Mouse (Mus musculus): ENCODE measurements around the gene Tenm4. TPM values are rescaled to one million over a fixed set of nuclear protein-coding genes. Genes with fewer than 3 reads are reported as not detected.

Tenm4 gene
- polyA plus RNA-seq, 1 experiment: 12.2 TPM

- Histone ChIP-seq H3K4me1 (ENCODE audit: control insufficient read depth, insufficient read depth, low read length) (no peaks in the 10 kb centered on the region), H3K27me3 (ENCODE audit: control insufficient read depth, insufficient read depth, low read length) (no peaks in the 10 kb centered on the region; the same call in 1 of the 2 replicates), H3K4me3 (replicated peaks; ENCODE audit: insufficient read depth, low read depth, low read length) (no peak overlapping the region), H3K27ac (ENCODE audit: insufficient read depth, low read length) (no peak overlapping the region)
- no peak for DNase-seq
- TF ChIP-seq POLR2A (IDR thresholded peaks at IDR 0.05; ENCODE audit: borderline replicate concordance, insufficient read depth, low read length) (no peak), CTCF (IDR thresholded peaks at IDR 0.05; ENCODE audit: borderline replicate concordance, insufficient read depth, low read depth, low read length) (no peak)
- 44% methylated on average over 1 of the region's 1 CpGs for whole genome bisulfite sequencing
These were observed 548.9 kb downstream of the Tenm4 start for GRCm38 (mm10) chr7:96719926-96720325.

GRCm38 (mm10) chr7:96720465-96720864, 549.4 kb downstream of the Tenm4 start:
- Histone ChIP-seq H3K4me3 (replicated peaks; ENCODE audit: insufficient read depth, low read depth, low read length) (no peak overlapping the region), H3K27me3 (ENCODE audit: control insufficient read depth, insufficient read depth, low read length) (no peaks in the 10 kb centered on the region; the same call in 1 of the 2 replicates), H3K4me1 (ENCODE audit: control insufficient read depth, insufficient read depth, low read length) (no peaks in the 10 kb centered on the region), H3K27ac (ENCODE audit: insufficient read depth, low read length) (no peak overlapping the region)
- TF ChIP-seq POLR2A (IDR thresholded peaks at IDR 0.05; ENCODE audit: borderline replicate concordance, insufficient read depth, low read length) (no peak), CTCF (IDR thresholded peaks at IDR 0.05; ENCODE audit: borderline replicate concordance, insufficient read depth, low read depth, low read length) (no peak)
- WGBS: 40% methylated on average over 5 of the region's 5 CpGs
- no peak for DNase-seq

- WGBS: 77% methylated on average over 3 of the region's 3 CpGs
- Histone ChIP-seq H3K27ac (ENCODE audit: insufficient read depth, low read length) (no peak overlapping the region), H3K27me3 (ENCODE audit: control insufficient read depth, insufficient read depth, low read length) (no peaks in the 10 kb centered on the region; the same call in 1 of the 2 replicates), H3K4me1 (ENCODE audit: control insufficient read depth, insufficient read depth, low read length) (no peaks in the 10 kb centered on the region), H3K4me3 (replicated peaks; ENCODE audit: insufficient read depth, low read depth, low read length) (no peak overlapping the region)
- no peak for DNase-seq
- TF ChIP-seq POLR2A (IDR thresholded peaks at IDR 0.05; ENCODE audit: borderline replicate concordance, insufficient read depth, low read length): no peak
- TF ChIP-seq CTCF (IDR thresholded peaks at IDR 0.05; ENCODE audit: borderline replicate concordance, insufficient read depth, low read depth, low read length): no peak
These were observed 551.8 kb downstream of the Tenm4 start for GRCm38 (mm10) chr7:96722796-96723195.

- H3K27me3 ChIP-seq (ENCODE audit: control insufficient read depth, insufficient read depth, low read length): no peaks in the 10 kb centered on the region; the same call in 1 of the 2 replicates
- H3K27ac ChIP-seq (ENCODE audit: insufficient read depth, low read length): no peak overlapping the region
- H3K4me1 ChIP-seq (ENCODE audit: control insufficient read depth, insufficient read depth, low read length): no peaks in the 10 kb centered on the region
- WGBS: 98% methylated on average over 5 of the region's 5 CpGs
- no peak overlapping the region for H3K4me3 ChIP-seq (replicated peaks; ENCODE audit: insufficient read depth, low read depth, low read length)
- TF ChIP-seq POLR2A (IDR thresholded peaks at IDR 0.05; ENCODE audit: borderline replicate concordance, insufficient read depth, low read length) (no peak), CTCF (IDR thresholded peaks at IDR 0.05; ENCODE audit: borderline replicate concordance, insufficient read depth, low read depth, low read length) (no peak)
- DNase-seq: no peak
These were observed 554.6 kb downstream of the Tenm4 start for GRCm38 (mm10) chr7:96725603-96726002.

GRCm38 (mm10) chr7:96730360-96730759, 559.3 kb downstream of the Tenm4 start:
- WGBS: 88% methylated on average over 1 of the region's 1 CpGs
- no peak overlapping the region for H3K4me3 ChIP-seq (replicated peaks; ENCODE audit: insufficient read depth, low read depth, low read length)
- no peak for TF ChIP-seq POLR2A (IDR thresholded peaks at IDR 0.05; ENCODE audit: borderline replicate concordance, insufficient read depth, low read length)
- TF ChIP-seq CTCF (IDR thresholded peaks at IDR 0.05; ENCODE audit: borderline replicate concordance, insufficient read depth, low read depth, low read length): no peak
- H3K27ac ChIP-seq (ENCODE audit: insufficient read depth, low read length): no peak overlapping the region
- H3K27me3 ChIP-seq (ENCODE audit: control insufficient read depth, insufficient read depth, low read length): no peaks in the 10 kb centered on the region
- no peak for DNase-seq
- H3K4me1 ChIP-seq (ENCODE audit: control insufficient read depth, insufficient read depth, low read length): no peaks in the 10 kb centered on the region

- Histone ChIP-seq H3K4me3 (replicated peaks; ENCODE audit: insufficient read depth, low read depth, low read length) (no peak overlapping the region), H3K27ac (ENCODE audit: insufficient read depth, low read length) (no peak overlapping the region), H3K4me1 (ENCODE audit: control insufficient read depth, insufficient read depth, low read length) (no peaks in the 10 kb centered on the region), H3K27me3 (ENCODE audit: control insufficient read depth, insufficient read depth, low read length) (no peaks in the 10 kb centered on the region)
- WGBS: 91% methylated on average over 4 of the region's 4 CpGs
- TF ChIP-seq POLR2A (IDR thresholded peaks at IDR 0.05; ENCODE audit: borderline replicate concordance, insufficient read depth, low read length): no peak
- no peak for TF ChIP-seq CTCF (IDR thresholded peaks at IDR 0.05; ENCODE audit: borderline replicate concordance, insufficient read depth, low read depth, low read length)
- DNase-seq: no peak
These were observed 560.9 kb downstream of the Tenm4 start for GRCm38 (mm10) chr7:96731947-96732346.

GRCm38 (mm10) chr7:96734315-96735058, 563.4 kb downstream of the Tenm4 start:
- Histone ChIP-seq H3K27ac (ENCODE audit: insufficient read depth, low read length) (no peak overlapping the region), H3K27me3 (ENCODE audit: control insufficient read depth, insufficient read depth, low read length) (no peaks in the 10 kb centered on the region), H3K4me3 (replicated peaks; ENCODE audit: insufficient read depth, low read depth, low read length) (no peak overlapping the region), H3K4me1 (ENCODE audit: control insufficient read depth, insufficient read depth, low read length) (no peaks in the 10 kb centered on the region)
- no peak for TF ChIP-seq POLR2A (IDR thresholded peaks at IDR 0.05; ENCODE audit: borderline replicate concordance, insufficient read depth, low read length)
- TF ChIP-seq CTCF (IDR thresholded peaks at IDR 0.05; ENCODE audit: borderline replicate concordance, insufficient read depth, low read depth, low read length): no peak
- DNase-seq: no peak
- 92% methylated on average over 7 of the region's 7 CpGs for WGBS

GRCm38 (mm10) chr7:96740631-96741030, 569.6 kb downstream of the Tenm4 start:
- Histone ChIP-seq H3K27ac (ENCODE audit: insufficient read depth, low read length) (no peak overlapping the region), H3K4me3 (replicated peaks; ENCODE audit: insufficient read depth, low read depth, low read length) (no peak overlapping the region), H3K4me1 (ENCODE audit: control insufficient read depth, insufficient read depth, low read length) (no peaks in the 10 kb centered on the region), H3K27me3 (ENCODE audit: control insufficient read depth, insufficient read depth, low read length) (no peaks in the 10 kb centered on the region)
- 88% methylated on average over 6 of the region's 6 CpGs for WGBS
- no peak for TF ChIP-seq CTCF (IDR thresholded peaks at IDR 0.05; ENCODE audit: borderline replicate concordance, insufficient read depth, low read depth, low read length)
- no peak for TF ChIP-seq POLR2A (IDR thresholded peaks at IDR 0.05; ENCODE audit: borderline replicate concordance, insufficient read depth, low read length)
- DNase-seq: no peak
